Mouse (Mus musculus) CH12.LX (cell line): Measurements from ENCODE around the gene Trappc3. TPM values are rescaled to one million over a fixed set of nuclear protein-coding genes. Genes with fewer than 3 reads are reported as not detected.

Source experiments
- DNase-seq: peaks from one replicate; pipeline ENCODE4 v3.0.0-alpha.2; 2013; ENCODE audit errors: extremely low read depth
- H3K27ac ChIP-seq: 2 replicates; pipeline ENCODE4 v1.5.1; 2012; ENCODE audit warnings: low read depth, mild to moderate bottlenecking, control low read depth, moderate library complexity; ENCODE audit not compliant: insufficient read depth
- H3K27me3 ChIP-seq: replicated peaks from 2 replicates; pipeline ENCODE3; 2012; ENCODE audit warnings: inconsistent platforms
- H3K36me3 ChIP-seq, 2 experiments: replicated peaks in 1 of 2; 2 replicates each; pipeline versions ENCODE3 to v1.6.1; 2012; ENCODE audit warnings: inconsistent platforms in 1 of 2, low read length in 1 of 2, mild to moderate bottlenecking in 1 of 2, mixed read lengths in 1 of 2, moderate library complexity in 1 of 2; ENCODE audit not compliant: control insufficient read depth in 1 of 2, insufficient read depth in 1 of 2
- H3K4me1 ChIP-seq, 2 experiments: 2 replicates each; pipeline ENCODE4 v1.6.1; 2012; ENCODE audit warnings: inconsistent platforms in 1 of 2, moderate library complexity in 1 of 2; ENCODE audit not compliant: insufficient read depth in 2 of 2, control insufficient read depth in 1 of 2
- H3K4me2 ChIP-seq: 2 replicates; pipeline ENCODE4 v1.6.1; 2012; ENCODE audit warnings: low read depth, mild to moderate bottlenecking, control low read depth; ENCODE audit not compliant: poor library complexity, insufficient read depth, severe bottlenecking
- H3K4me3 ChIP-seq, 3 experiments: fragments of 150-350 bp in 1 of 3; sonication (generic) in 1 of 3; replicated peaks in 1 of 3; 2 replicates each; pipeline versions ENCODE3 to v1.5.1; 2011 to 2012; ENCODE audit warnings: low read depth in 2 of 3, low read length in 2 of 3, mild to moderate bottlenecking in 2 of 3, moderate library complexity in 2 of 3, control low read depth in 1 of 3, improper control_type of control experiment in 1 of 3, inconsistent platforms in 1 of 3, mixed read lengths in 1 of 3; ENCODE audit not compliant: poor library complexity in 1 of 3
- H3K79me2 ChIP-seq: replicated peaks from 2 replicates; pipeline ENCODE4 v1.6.1; 2012; ENCODE audit warnings: mild to moderate bottlenecking, moderate library complexity; ENCODE audit not compliant: control insufficient read depth, poor library complexity, insufficient read depth, severe bottlenecking; ENCODE audit errors: extremely low read depth
- H3K9ac ChIP-seq: 2 replicates; pipeline ENCODE4 v1.6.1; 2012; ENCODE audit warnings: low read depth, mild to moderate bottlenecking, control low read depth, moderate library complexity; ENCODE audit not compliant: insufficient read depth
- H3K9me3 ChIP-seq: replicated peaks from 2 replicates; pipeline ENCODE3; 2012; ENCODE audit warnings: low read length, inconsistent platforms, mixed read lengths
- CHD2 ChIP-seq: IDR thresholded peaks from 2 replicates; pipeline ENCODE4 v1.6.1; 2011; ENCODE audit warnings: low read length, improper control_type of control experiment
- GABPA ChIP-seq: IDR thresholded peaks from 2 replicates; pipeline ENCODE4 v1.6.1; 2012; ENCODE audit warnings: low read depth, low read length, improper control_type of control experiment, inconsistent platforms; ENCODE audit not compliant: insufficient replicate concordance
- HCFC1 ChIP-seq: IDR thresholded peaks from 2 replicates; pipeline ENCODE4 v1.6.1; 2012; ENCODE audit warnings: low read depth, mild to moderate bottlenecking, inconsistent platforms, low read length, improper control_type of control experiment
- IRF4 ChIP-seq: IDR thresholded peaks from 2 replicates; pipeline ENCODE4 v1.6.1; 2014; ENCODE audit warnings: low read depth, mild to moderate bottlenecking, inconsistent platforms, low read length, improper control_type of control experiment
- JUN ChIP-seq: IDR thresholded peaks from 2 replicates; pipeline ENCODE4 v1.6.1; 2011; ENCODE audit warnings: low read depth, mild to moderate bottlenecking, low read length, improper control_type of control experiment, moderate library complexity; ENCODE audit not compliant: insufficient read depth
- JUND ChIP-seq: conservative IDR thresholded peaks from 2 replicates; pipeline ENCODE4 v1.6.1; 2011; ENCODE audit warnings: low read depth, low read length, improper control_type of control experiment
- KAT2A ChIP-seq: IDR thresholded peaks from 2 replicates; pipeline ENCODE4 v1.6.1; 2012; ENCODE audit warnings: low read length, improper control_type of control experiment, inconsistent platforms; ENCODE audit not compliant: insufficient replicate concordance
- MAZ ChIP-seq: IDR thresholded peaks from 2 replicates; pipeline ENCODE4 v1.6.1; 2012; ENCODE audit warnings: low read depth, mild to moderate bottlenecking, inconsistent platforms, low read length, improper control_type of control experiment, moderate library complexity
- MEF2A ChIP-seq: IDR thresholded peaks from 2 replicates; pipeline ENCODE4 v1.6.1; 2014; ENCODE audit warnings: low read depth, mild to moderate bottlenecking, inconsistent platforms, low read length, improper control_type of control experiment, borderline replicate concordance
- NELFE ChIP-seq: IDR thresholded peaks from 2 replicates; pipeline ENCODE4 v1.6.1; 2011; ENCODE audit warnings: low read depth, low read length, improper control_type of control experiment
- NRF1 ChIP-seq: IDR thresholded peaks from 2 replicates; pipeline ENCODE4 v1.6.1; 2014; ENCODE audit warnings: low read depth, mild to moderate bottlenecking, inconsistent platforms, low read length, improper control_type of control experiment, moderate library complexity
- PAX5 ChIP-seq: IDR thresholded peaks from 2 replicates; pipeline ENCODE4 v1.6.1; 2012; ENCODE audit warnings: low read length, inconsistent platforms, mixed read lengths
- POLR2AphosphoS2 ChIP-seq: IDR thresholded peaks from 2 replicates; pipeline ENCODE4 v1.6.1; 2011; ENCODE audit warnings: low read depth, low read length, improper control_type of control experiment
- RCOR1 ChIP-seq: conservative IDR thresholded peaks from 2 replicates; pipeline ENCODE4 v1.6.1; 2012; ENCODE audit warnings: low read depth, mild to moderate bottlenecking, inconsistent platforms, low read length, improper control_type of control experiment
- SIN3A ChIP-seq: IDR thresholded peaks from 2 replicates; pipeline ENCODE4 v1.6.1; 2012; ENCODE audit warnings: low read length, improper control_type of control experiment, inconsistent platforms
- TBP ChIP-seq: conservative IDR thresholded peaks from 2 replicates; pipeline ENCODE4 v1.6.1; 2011; ENCODE audit warnings: low read depth, low read length, improper control_type of control experiment
- UBTF ChIP-seq: IDR thresholded peaks from 2 replicates; pipeline ENCODE4 v1.6.1; 2012; ENCODE audit warnings: low read depth, mild to moderate bottlenecking, inconsistent platforms, low read length, improper control_type of control experiment, moderate library complexity
- USF2 ChIP-seq: conservative IDR thresholded peaks from 2 replicates; pipeline ENCODE4 v1.6.1; 2011; ENCODE audit warnings: low read depth, low read length, improper control_type of control experiment
- ZC3H11A ChIP-seq: IDR thresholded peaks from 2 replicates; pipeline ENCODE4 v1.6.1; 2012; ENCODE audit warnings: low read depth, mild to moderate bottlenecking, inconsistent platforms, low read length, improper control_type of control experiment
- dilution Hi-C: fragments of 300-500 bp; cut with MboI; formaldehyde crosslinking; loops from 2 replicates; pipeline ENCODE4 v1.14.3; 2020; ENCODE audit warnings: low sequenced_read_pairs; ENCODE audit not compliant: extremely low pct_unique_long_range_greater_than_20kb, extremely low pct_ligation_motif_present
- in situ Hi-C: fragments of 300-500 bp; cut with MboI; formaldehyde crosslinking; loops from 3 replicates; pipeline ENCODE4 v1.14.3; 2019; ENCODE audit warnings: low sequenced_read_pairs, low pct_ligation_motif_present, low pct_unique_long_range_greater_than_20kb, mixed read lengths
- polyA plus RNA-seq: library from polyadenylated mRNA; unstranded; fragments of >175 nt; gene quantifications from 2 replicates; pipeline ENCODE4 v1.2.1, GENCODE M21; 2012; ENCODE audit warnings: low read depth; ENCODE audit not compliant: insufficient read length
- total RNA-seq, 2 experiments: library from RNA; depleted of rRNA; stranded (reverse); fragments of 300-350 nt in 1 of 2; fragments of >200 nt in 1 of 2; gene quantifications; 2 replicates each; pipeline ENCODE4 v1.2.3; 2012 to 2014

The Trappc3 gene
- total and polyA plus RNA-seq, 3 experiments = 72.7 to 94.8 (median 74.1) TPM

GRCm38 (mm10) chr4:126321854-126322511, 59.9 kb downstream of the Trappc3 start:
- Histone ChIP-seq H3K9ac (no peak overlapping the region), H3K36me3 (peaks cover 15 to 36% of the 10 kb centered on the region in 2 experiments), H3K4me1 (peaks cover 4 to 17% of the 10 kb centered on the region in 2 experiments; a peak in 3 of 4 replicates), H3K79me2 (peaks cover 14% of the 10 kb centered on the region), H3K4me3 (peak overlapping the region in 1 of 3 experiments; percentile 94), H3K27ac (no peak overlapping the region), H3K9me3 (no peaks in the 10 kb centered on the region), H3K4me2 (peak overlapping the region; percentile 17; the same call in 1 of the 2 replicates), H3K27me3 (no peaks in the 10 kb centered on the region)
- dilution Hi-C loops = no loop called here
- no peak for DNase-seq
- TF ChIP-seq KAT2A (no peak), TBP (no peak)
- in situ Hi-C loops = no loop called here

GRCm38 (mm10) chr4:126322646-126323045, 60.5 kb downstream of the Trappc3 start:
- H3K36me3 ChIP-seq = peaks cover 8 to 30% of the 10 kb centered on the region in 2 experiments
- H3K9me3 ChIP-seq = no peaks in the 10 kb centered on the region
- TF ChIP-seq RCOR1 (no peak), NELFE (no peak), NRF1 (no peak), GABPA (no peak), KAT2A (no peak), CHD2 (no peak), HCFC1 (no peak), JUN (no peak), PAX5 (no peak), MEF2A (no peak), POLR2AphosphoS2 (no peak), MAZ (no peak), ZC3H11A (no peak), UBTF (no peak), SIN3A (no peak), JUND (no peak), IRF4 (no peak), USF2 (no peak)
- no peaks in the 10 kb centered on the region for H3K27me3 ChIP-seq
- H3K4me3 ChIP-seq = no peak overlapping the region
- H3K9ac ChIP-seq = no peak overlapping the region
- H3K4me2 ChIP-seq = no peak overlapping the region
- in situ Hi-C loops (no loop called here), dilution Hi-C loops (no loop called here)
- H3K4me1 ChIP-seq = peaks cover 4 to 17% of the 10 kb centered on the region in 2 experiments; a peak in 3 of 4 replicates
- peaks cover 14% of the 10 kb centered on the region for H3K79me2 ChIP-seq
- DNase-seq = no peak
- no peak overlapping the region for H3K27ac ChIP-seq
